Mouse (Mus musculus) liver, embryonic 13.5 days (tissue): ENCODE measurements around the gene Rad51b. TPM values are rescaled to one million over a fixed set of nuclear protein-coding genes. Genes with fewer than 3 reads are reported as not detected.

ENCODE experiments used
- ATAC-seq: fragments of 200-750 bp; cut with Nextera tagmentation; 2 replicates; pipeline ENCODE4 v1.8.0; 2017; ENCODE audit warnings: low read depth, mild to moderate bottlenecking, moderate number of reproducible peaks, moderate library complexity
- DNase-seq: peaks from one replicate; pipeline ENCODE4 v3.0.0; 2022
- H3K27ac ChIP-seq: fragments of 300-500 bp; sonication (generic); 2 replicates; pipeline ENCODE4 v1.5.1; 2015; ENCODE audit warnings: moderate library complexity, mild to moderate bottlenecking, inconsistent platforms
- H3K27me3 ChIP-seq: fragments of 300-500 bp; sonication (generic); 2 replicates; pipeline ENCODE4 v1.6.1; 2015; ENCODE audit warnings: mild to moderate bottlenecking, inconsistent platforms
- H3K36me3 ChIP-seq: fragments of 300-500 bp; sonication (generic); 2 replicates; pipeline ENCODE4 v1.6.1; 2015; ENCODE audit warnings: mild to moderate bottlenecking, inconsistent platforms
- H3K4me1 ChIP-seq: fragments of 300-500 bp; sonication (generic); replicated peaks from 2 replicates; pipeline ENCODE4 v1.6.1; 2015; ENCODE audit warnings: inconsistent platforms
- H3K4me2 ChIP-seq: fragments of 300-500 bp; sonication (generic); 2 replicates; pipeline ENCODE4 v1.6.1; 2015; ENCODE audit warnings: inconsistent platforms, mild to moderate bottlenecking, moderate library complexity
- H3K4me3 ChIP-seq: fragments of 300-500 bp; sonication (generic); replicated peaks from 2 replicates; pipeline ENCODE4 v1.5.1; 2015; ENCODE audit warnings: mild to moderate bottlenecking, inconsistent platforms
- H3K9ac ChIP-seq: fragments of 300-500 bp; sonication (generic); 2 replicates; pipeline ENCODE4 v1.6.1; 2015; ENCODE audit warnings: mild to moderate bottlenecking, inconsistent platforms
- H3K9me3 ChIP-seq: fragments of 300-500 bp; sonication (generic); replicated peaks from 2 replicates; pipeline ENCODE4 v1.6.1; 2016; ENCODE audit warnings: inconsistent platforms
- WGBS: fragments of 180-500 bp; shearing (Covaris S2); methylation state at CpG from one replicate; pipeline ENCODE4 v1.1.7; 2015; ENCODE audit not compliant: insufficient replicate concordance; 5-methylcytosine and 5-hydroxymethylcytosine counted together
- polyA plus RNA-seq: library from polyadenylated mRNA; unstranded; fragments of >200 nt; fragmentation: Nextera tagmentation; extraction: Ambion mirVana; gene quantifications from 2 replicates; pipeline ENCODE4 v1.2.1, GENCODE M21; 2015

The Rad51b gene
- polyA plus RNA-seq, 1 experiment from 2014 or later, result 5.5 TPM

DNA sequence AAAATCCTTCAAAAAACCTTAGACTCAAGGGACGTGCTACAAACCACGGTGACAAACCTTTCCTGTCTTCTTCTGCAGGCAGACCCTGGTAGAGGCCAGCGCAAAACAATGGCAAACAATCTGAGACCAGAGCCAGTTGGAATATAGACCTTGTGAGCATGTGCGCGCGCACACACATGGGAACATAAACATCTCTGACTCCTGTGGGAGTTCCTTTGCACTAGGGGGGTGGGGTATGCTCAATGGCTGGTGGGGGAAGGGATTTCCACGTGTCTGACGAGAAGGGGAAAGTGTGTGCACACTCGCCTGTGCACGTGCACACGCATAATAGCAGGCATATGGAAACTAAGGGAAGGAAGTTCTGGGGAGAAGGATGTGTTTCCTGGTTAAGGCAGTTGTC is 545.9 kb downstream of the Rad51b start:
- peaks cover 57% of the 10 kb centered on the region for H3K4me1 ChIP-seq
- no peak for ATAC-seq

DNA sequence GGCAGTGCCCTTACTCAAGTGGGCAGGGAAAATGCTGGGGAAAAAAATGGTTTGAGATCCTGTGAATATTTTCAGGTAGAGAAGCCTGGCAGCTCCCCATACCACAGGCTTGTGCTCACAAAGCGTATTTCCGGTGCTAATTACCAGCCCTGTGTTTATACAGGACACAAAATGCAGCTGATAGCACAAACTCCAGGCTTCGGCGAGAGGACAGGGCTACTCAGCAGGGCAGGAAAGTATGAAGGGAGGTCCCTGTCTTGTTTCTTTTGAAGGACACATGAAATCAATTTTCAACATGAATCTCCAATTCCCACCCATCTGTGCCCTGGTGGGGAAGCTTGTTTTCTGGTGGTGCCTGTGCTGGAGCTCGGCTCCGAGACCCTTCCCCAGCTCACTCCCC is 546.4 kb downstream of the Rad51b start:
- Histone ChIP-seq H3K36me3 (no peaks in the 10 kb centered on the region), H3K4me3 (no peak overlapping the region), H3K27me3 (no peaks in the 10 kb centered on the region), H3K4me2 (no peak overlapping the region), H3K9me3 (no peaks in the 10 kb centered on the region), H3K4me1 (peaks cover 52% of the 10 kb centered on the region), H3K9ac (no peak overlapping the region), H3K27ac (peak overlapping the region; percentile 61)
- no peak for ATAC-seq
- no peak for DNase-seq
- WGBS, result 54% methylated on average over 6 of the region's 6 CpGs

More for the DNA sequence above, 545.9 kb downstream of the Rad51b start:
- H3K9me3 ChIP-seq, result no peaks in the 10 kb centered on the region
- WGBS, result 43% methylated on average over 11 of the region's 11 CpGs
- no peak overlapping the region for H3K9ac ChIP-seq
- H3K27me3 ChIP-seq, result no peaks in the 10 kb centered on the region
- H3K4me3 ChIP-seq, result no peak overlapping the region
- H3K27ac ChIP-seq, result peak overlapping the region; percentile 61
- no peak overlapping the region for H3K4me2 ChIP-seq
- H3K36me3 ChIP-seq, result no peaks in the 10 kb centered on the region
- no peak for DNase-seq

DNA sequence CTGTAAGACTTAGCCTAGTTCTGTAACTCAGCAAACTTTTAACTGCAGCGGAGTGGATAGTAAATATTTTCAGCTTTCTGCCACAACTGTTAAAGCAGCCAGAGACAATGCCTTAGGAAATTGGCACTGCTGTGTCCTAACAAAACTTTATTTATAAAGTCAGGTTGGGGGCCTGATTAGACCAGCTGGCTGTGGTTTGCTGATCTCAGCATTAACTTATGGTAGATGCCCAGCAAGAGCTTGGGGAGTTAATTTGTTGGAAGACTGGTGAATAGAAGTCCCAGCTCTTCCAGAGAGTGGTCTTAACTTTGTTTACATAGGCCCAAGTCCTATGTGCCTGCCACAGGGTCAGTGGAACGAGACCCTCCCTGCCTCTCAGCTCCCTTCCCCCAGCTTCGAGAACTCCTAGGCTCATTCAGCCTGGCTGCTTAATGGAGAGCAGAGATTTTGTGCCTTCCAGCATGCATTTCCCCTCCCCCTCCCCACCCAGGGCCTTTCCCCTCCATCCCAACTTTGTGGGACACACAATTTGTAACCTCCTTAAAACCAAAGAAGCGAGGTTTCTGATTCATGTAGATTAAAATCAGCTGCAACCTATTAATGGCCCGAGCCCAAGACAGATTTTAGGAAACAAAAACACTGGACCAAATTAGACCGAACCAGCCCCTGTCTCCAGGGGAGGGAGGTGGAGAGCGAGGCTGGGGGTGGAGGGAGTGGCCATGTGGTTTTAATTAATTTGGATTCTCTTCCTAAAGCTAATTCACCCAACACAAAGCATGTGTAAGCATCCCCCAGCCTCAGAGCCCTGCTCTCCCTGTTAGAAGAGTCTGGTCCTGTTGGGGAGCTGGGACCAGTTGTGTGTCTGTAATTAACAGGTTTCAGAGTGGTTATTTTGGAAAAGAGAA is 549.4 kb downstream of the Rad51b start:
- H3K27ac ChIP-seq, result no peak overlapping the region

DNA sequence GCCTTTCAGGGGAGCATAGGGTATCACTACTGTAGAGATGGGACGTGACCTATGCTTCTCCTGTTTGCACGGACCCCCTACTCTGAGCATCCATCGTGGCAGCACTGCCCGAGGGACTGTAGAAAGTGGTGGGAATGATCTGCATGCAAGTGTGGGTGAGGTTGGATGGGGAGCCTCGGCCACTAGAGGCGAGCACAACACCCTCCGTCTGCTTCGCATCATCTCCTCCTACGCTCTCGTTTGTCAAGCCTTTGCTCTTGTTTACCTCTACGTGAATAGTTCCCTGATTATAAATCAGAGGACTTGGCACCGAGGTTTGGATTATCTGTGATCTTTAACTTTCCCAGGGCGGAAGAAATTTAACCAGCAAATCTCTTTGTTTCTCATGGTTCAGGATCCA is 551.5 kb downstream of the Rad51b start:
- 64% methylated on average over 13 of the region's 13 CpGs for WGBS
- no peak for ATAC-seq
- DNase-seq, result no peak
- Histone ChIP-seq H3K4me2 (no peak overlapping the region), H3K36me3 (no peaks in the 10 kb centered on the region), H3K9me3 (no peaks in the 10 kb centered on the region), H3K9ac (no peak overlapping the region), H3K4me1 (peaks cover 4% of the 10 kb centered on the region), H3K27ac (no peak overlapping the region), H3K27me3 (no peaks in the 10 kb centered on the region), H3K4me3 (no peak overlapping the region)

More for the DNA sequence above, 549.4 kb downstream of the Rad51b start:
- H3K36me3 ChIP-seq, result no peaks in the 10 kb centered on the region
- no peak overlapping the region for H3K4me2 ChIP-seq
- no peak overlapping the region for H3K4me3 ChIP-seq
- no peak overlapping the region for H3K9ac ChIP-seq
- H3K27me3 ChIP-seq, result no peaks in the 10 kb centered on the region
- no peak for DNase-seq
- 55% methylated on average over 7 of the region's 7 CpGs for WGBS
- no peak for ATAC-seq
- peaks cover 24% of the 10 kb centered on the region for H3K4me1 ChIP-seq
- no peaks in the 10 kb centered on the region for H3K9me3 ChIP-seq

DNA sequence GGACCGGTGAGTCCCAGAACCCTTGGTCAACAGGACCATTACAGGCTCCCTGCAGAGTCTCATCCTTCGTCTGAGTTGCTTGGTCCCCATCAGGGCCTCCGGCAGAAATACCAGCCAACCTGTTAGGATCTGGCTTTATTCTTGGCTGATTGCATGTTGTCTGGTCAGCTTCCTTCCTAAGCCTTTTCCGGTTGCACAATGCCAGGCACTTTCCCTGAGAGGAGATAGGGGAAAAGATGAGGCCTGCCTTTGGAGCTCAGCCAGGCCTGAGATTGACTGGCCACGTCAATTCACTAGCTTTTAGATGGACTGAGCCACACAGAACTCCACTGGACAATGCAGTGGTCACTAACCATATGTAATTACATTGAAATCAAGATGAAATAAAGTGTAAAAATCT is 552.9 kb downstream of the Rad51b start:
- DNase-seq (no peak), ATAC-seq (no peak)
- Histone ChIP-seq H3K9ac (no peak overlapping the region), H3K27me3 (no peaks in the 10 kb centered on the region), H3K4me1 (peaks cover 12% of the 10 kb centered on the region), H3K4me3 (no peak overlapping the region), H3K4me2 (no peak overlapping the region), H3K27ac (no peak overlapping the region), H3K9me3 (no peaks in the 10 kb centered on the region), H3K36me3 (no peaks in the 10 kb centered on the region)
- WGBS, result 60% methylated on average over 5 of the region's 5 CpGs

DNA sequence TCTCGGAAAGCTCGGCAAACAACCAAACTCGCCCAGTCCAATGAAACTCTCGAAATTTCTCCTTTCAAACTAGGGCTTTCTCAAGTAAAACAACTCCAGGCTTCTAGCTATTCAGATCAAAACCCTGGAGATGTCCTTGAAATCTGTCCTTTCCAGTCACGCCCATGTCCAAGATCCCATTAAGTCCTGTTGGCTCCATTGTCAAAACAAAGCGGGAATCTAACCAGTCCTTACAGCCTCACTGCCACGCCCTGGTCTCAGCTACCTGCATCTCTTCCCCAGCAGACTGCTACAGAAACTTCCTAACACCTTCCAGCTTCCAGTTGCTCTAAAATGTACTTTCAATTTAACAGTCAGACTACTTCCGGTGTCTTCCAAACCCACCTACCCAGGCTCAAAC is 554.8 kb downstream of the Rad51b start:
- H3K4me1 ChIP-seq, result peaks cover 20% of the 10 kb centered on the region

DNA sequence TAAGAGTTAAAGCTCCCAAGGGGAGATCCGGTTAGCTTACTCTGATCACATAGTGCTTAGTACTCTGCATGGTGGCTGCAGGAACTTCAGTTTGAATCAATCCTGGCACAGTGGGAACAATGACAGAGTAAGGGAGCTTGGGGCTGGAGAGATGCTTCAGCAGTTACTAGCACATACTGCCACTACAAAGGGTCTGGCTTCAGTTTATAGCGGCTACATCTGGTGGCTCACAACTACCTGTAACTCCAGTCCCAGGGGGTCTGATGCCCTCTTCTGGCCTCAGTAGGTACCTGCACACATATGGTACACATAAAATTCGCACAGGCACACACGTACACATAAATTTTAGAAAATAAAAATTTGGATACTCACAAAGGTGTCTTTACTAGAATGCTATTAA is 555.5 kb downstream of the Rad51b start:
- no peak for ATAC-seq
- Histone ChIP-seq H3K9ac (no peak overlapping the region), H3K27ac (no peak overlapping the region), H3K27me3 (no peaks in the 10 kb centered on the region), H3K36me3 (no peaks in the 10 kb centered on the region), H3K4me2 (no peak overlapping the region), H3K4me3 (no peak overlapping the region), H3K4me1 (peaks cover 22% of the 10 kb centered on the region), H3K9me3 (no peaks in the 10 kb centered on the region)
- DNase-seq, result no peak
- WGBS, result 83% methylated on average over 4 of the region's 4 CpGs

More for the DNA sequence above, 554.8 kb downstream of the Rad51b start:
- Histone ChIP-seq H3K36me3 (no peaks in the 10 kb centered on the region), H3K27me3 (no peaks in the 10 kb centered on the region), H3K4me3 (no peak overlapping the region), H3K9ac (no peak overlapping the region), H3K4me2 (no peak overlapping the region), H3K27ac (no peak overlapping the region), H3K9me3 (no peaks in the 10 kb centered on the region)
- ATAC-seq, result no peak
- WGBS, result 80% methylated on average over 8 of the region's 8 CpGs
- no peak for DNase-seq

DNA sequence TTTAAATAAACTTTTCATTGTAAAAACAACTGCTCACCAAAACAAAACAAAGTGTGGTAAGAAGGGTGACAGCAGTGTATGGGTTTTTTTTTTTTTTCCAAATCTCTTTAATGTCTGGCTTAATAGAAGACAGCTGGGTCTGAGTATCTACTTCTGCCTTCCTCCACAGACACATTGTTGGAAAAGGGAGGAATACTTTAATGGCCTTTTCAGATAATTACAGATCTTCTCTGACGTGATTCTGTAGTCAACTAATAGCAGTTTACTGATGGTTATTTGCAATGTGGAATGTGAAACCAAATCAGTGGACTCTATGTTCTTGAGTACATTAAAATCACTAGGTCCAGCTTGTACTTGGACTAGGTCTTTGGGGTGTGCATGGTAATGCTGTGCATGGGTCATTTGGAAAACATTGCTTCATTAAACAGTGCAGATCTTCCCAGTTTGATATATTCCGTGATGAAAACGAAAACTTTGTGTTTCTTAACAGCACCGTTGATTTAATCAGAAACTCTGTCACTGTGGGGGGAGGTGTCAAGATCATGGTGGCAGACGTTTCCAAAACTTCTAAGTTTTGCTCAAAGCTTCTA is 556.9 kb downstream of the Rad51b start:
- Histone ChIP-seq H3K27me3 (no peaks in the 10 kb centered on the region), H3K9ac (no peak overlapping the region), H3K4me2 (no peak overlapping the region), H3K27ac (no peak overlapping the region), H3K4me3 (no peak overlapping the region), H3K9me3 (no peaks in the 10 kb centered on the region), H3K4me1 (peaks cover 32% of the 10 kb centered on the region), H3K36me3 (no peaks in the 10 kb centered on the region)
- ATAC-seq (no peak), DNase-seq (no peak)
- WGBS, result 28% methylated on average over 5 of the region's 5 CpGs

DNA sequence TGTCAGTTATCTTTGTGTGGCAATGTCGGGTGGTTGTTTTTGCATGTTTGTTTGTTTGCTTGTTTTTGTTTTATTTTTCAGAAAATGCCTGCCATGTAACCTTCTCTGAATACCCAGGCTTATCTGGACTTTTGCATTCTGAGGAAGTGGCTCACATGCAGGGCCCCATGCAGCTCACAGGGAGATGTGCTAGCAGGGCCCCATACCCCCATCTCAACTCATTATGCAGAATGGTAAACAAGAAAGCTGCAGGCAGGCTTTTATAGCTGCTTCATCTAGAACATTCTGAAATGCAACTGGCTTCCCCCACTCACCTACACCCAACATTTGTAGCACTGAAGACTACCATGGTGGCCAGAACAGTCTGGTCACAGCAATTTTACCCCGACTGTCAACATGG is 557.4 kb downstream of the Rad51b start:
- no peak for ATAC-seq
- H3K27me3 ChIP-seq, result no peaks in the 10 kb centered on the region
- H3K36me3 ChIP-seq, result no peaks in the 10 kb centered on the region
- no peak overlapping the region for H3K9ac ChIP-seq
- H3K4me1 ChIP-seq, result peaks cover 36% of the 10 kb centered on the region
- H3K9me3 ChIP-seq, result no peaks in the 10 kb centered on the region
- no peak overlapping the region for H3K4me2 ChIP-seq
- 52% methylated on average over 2 of the region's 2 CpGs for WGBS
- H3K4me3 ChIP-seq, result no peak overlapping the region
- no peak for DNase-seq
- no peak overlapping the region for H3K27ac ChIP-seq

DNA sequence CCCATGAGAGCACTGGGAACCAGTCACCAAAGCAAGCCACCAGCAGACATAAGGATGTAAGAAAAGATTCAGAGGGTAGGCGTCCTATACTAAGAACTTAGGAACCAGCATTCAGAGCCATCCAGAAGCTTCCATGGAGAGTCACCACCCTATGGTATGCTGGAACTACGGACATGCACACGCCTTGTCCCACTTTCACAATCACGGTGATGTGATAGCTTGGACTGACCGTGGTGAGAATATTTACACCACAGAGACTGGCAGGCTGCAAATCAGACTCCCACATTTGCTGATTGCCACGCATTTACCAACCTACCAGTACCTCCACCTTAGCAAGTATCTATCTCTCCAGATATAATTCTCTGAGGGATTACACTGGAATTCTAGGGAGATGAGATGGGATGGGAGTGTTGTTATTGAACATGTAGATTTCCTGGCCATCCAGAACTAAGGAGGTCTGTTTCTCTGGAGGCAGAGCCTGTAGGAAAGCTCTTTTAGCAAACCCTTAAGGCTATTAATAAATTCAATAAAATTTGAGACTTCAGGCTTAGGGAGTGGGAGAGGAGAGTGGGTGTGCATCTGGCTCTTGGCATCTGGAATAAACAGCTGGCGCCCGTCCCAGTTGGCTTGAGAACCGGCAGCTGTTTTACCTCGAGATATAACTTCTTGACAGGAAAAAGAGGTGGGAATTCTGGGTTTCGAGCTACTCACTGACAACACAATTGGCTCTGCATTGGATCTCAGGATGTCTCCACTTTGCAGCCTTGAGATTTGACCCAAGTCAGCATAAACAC is 559.2 kb downstream of the Rad51b start:
- Histone ChIP-seq H3K9me3 (no peaks in the 10 kb centered on the region), H3K4me3 (no peak overlapping the region), H3K4me2 (no peak overlapping the region), H3K27ac (peak overlapping the region; percentile 44), H3K9ac (no peak overlapping the region), H3K27me3 (no peaks in the 10 kb centered on the region), H3K4me1 (peaks cover 45% of the 10 kb centered on the region), H3K36me3 (no peaks in the 10 kb centered on the region)
- ATAC-seq, result no peak
- WGBS, result 68% methylated on average over 11 of the region's 11 CpGs
- DNase-seq, result no peak

DNA sequence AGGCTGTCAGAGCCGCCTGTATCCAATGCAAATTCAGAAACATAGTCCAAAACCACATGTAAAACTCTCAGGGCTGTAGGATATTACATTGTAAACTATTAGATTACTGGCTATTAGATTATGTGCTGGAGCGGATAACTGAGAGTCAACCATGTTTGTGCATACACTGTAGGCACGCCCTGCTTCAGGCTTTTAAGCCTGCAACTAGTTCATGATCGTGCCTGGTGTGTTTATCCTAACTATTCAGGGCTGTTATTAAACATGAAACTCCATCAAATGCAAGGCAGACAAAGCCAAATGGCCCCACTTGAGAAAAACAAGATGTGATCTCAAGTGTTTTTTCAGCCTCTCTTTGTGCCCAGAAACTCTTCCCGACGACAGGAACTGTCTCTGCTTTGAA is 560.6 kb downstream of the Rad51b start:
- no peak for ATAC-seq
- 70% methylated on average over 6 of the region's 6 CpGs for WGBS

More for the DNA sequence above, 560.6 kb downstream of the Rad51b start:
- Histone ChIP-seq H3K4me3 (no peak overlapping the region), H3K27ac (no peak overlapping the region), H3K9ac (no peak overlapping the region), H3K36me3 (no peaks in the 10 kb centered on the region), H3K4me1 (peaks cover 45% of the 10 kb centered on the region), H3K9me3 (no peaks in the 10 kb centered on the region; the same call in 1 of the 2 replicates), H3K27me3 (no peaks in the 10 kb centered on the region), H3K4me2 (no peak overlapping the region)
- DNase-seq, result no peak
